Mouse (Mus musculus) ES-E14 (cell line): ENCODE measurements around the gene 4930469K13Rik.

Source experiments
- MAFK ChIP-seq: IDR thresholded peaks from 2 replicates; pipeline ENCODE4 v1.6.1; 2014; ENCODE audit warnings: mild to moderate bottlenecking, low read depth, low read length, inconsistent platforms; ENCODE audit not compliant: insufficient read depth
- ZNF384 ChIP-seq: IDR thresholded peaks from 2 replicates; pipeline ENCODE4 v1.6.1; 2012; ENCODE audit warnings: low read depth, low read length, inconsistent platforms

- no peak for TF ChIP-seq MAFK
- no peak for TF ChIP-seq ZNF384
Observed at GRCm38 (mm10) chr11:34143984-34144383, 45.6 kb upstream of the 4930469K13Rik start.
